Mouse (Mus musculus) spleen, postnatal 10 days (tissue): ENCODE data around the gene Vmn1r222.
"Not testable (repeated sequence)": the region's sequence is repeated elsewhere in the genome, so short reads cannot be mapped to it uniquely, and the experiment has no call there.

Experiments used
- DNase-seq, 2 experiments: peaks; one replicate each; pipeline ENCODE4 v3.0.0; 2021 to 2022; ENCODE audit warnings: low spot score in 2 of 2

The Vmn1r222 gene

GRCm38 (mm10) chr13:23235847-23236246 lies at the start of gene Vmn1r222:
TSS of gene Vmn1r222 (minus strand) at chr13:23235947.
- DNase-seq, result not testable (repeated sequence)

- no peak for DNase-seq
Measured at GRCm38 (mm10) chr13:23285191-23285920, 49.6 kb upstream of the Vmn1r222 start.

GRCm38 (mm10) chr13:23279992-23280391 lies 44.2 kb upstream of the Vmn1r222 start:
- DNase-seq, result no peak

DNA sequence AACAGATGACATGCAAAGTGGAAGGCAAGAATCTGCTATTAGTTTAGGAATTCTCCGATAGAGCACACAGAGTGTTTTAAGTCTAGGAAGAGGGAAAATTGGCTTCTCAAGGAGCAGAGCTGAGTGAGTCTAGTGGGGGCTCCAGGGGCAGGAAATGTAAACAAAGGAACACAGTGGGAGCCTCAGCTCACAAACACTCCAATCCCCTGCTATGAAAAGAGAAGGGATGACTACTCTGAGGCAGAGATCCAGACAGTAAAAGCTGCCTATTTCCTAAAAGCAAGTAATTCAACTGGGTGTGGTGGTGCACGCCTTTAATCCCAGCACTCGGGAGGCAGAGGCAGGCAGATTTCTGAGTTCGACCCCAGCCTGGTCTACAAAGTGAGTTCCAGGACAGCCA lies 43.8 kb upstream of the Vmn1r222 start:
- DNase-seq, result no peak

GRCm38 (mm10) chr13:23270321-23271101 lies 34.8 kb upstream of the Vmn1r222 start:
- DNase-seq, result no peak

DNA sequence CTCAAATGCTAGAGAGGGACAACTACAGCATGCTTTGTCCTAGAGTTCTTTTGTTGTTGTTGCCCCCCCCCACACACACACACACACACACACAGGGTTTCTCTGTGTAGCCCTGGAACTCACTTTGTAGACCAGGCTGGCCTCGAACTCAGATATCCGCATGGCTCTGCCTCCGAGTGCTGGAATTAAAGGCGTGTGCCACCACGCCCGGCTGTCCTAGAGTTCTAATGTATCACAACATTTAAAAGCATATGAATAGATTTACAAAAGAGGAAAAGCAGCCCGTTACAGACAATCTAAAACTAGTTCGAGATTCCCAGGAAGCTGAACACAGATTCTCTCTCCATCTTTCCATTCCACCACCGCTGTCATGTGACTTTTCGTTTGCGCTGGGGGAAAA lies 33.9 kb upstream of the Vmn1r222 start:
- DNase-seq, result no peak

DNA sequence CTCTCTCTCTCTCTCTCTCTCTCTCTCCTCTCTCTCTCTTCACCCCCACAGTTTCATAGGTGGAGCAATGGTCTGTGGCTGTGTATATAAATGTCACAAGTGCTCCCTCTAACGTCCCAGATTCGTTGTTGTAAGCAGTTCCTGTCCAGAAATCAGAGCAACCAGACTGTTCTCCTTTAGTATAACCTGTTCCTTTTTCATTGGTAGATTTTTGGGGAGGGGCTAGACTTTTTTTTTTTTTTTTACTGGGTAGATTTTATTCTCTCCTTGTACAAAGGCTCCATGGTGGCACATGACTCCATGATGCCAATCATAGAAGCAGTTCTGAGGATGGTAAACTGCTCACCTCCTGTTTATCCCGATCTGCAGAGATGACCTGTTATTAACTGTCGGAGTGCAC lies 33.4 kb upstream of the Vmn1r222 start:
- DNase-seq, result not testable (repeated sequence)

- DNase-seq, result not testable (repeated sequence)
Measured at GRCm38 (mm10) chr13:23268606-23269005, 32.9 kb upstream of the Vmn1r222 start.

GRCm38 (mm10) chr13:23258546-23259048 lies 22.9 kb upstream of the Vmn1r222 start:
- no peak for DNase-seq

GRCm38 (mm10) chr13:23246834-23247233 lies 11.1 kb upstream of the Vmn1r222 start, which contains the start of gene Vmn1r223:
TSS of gene Vmn1r223 (plus strand) at chr13:23247134.
- not testable (repeated sequence) for DNase-seq

DNA sequence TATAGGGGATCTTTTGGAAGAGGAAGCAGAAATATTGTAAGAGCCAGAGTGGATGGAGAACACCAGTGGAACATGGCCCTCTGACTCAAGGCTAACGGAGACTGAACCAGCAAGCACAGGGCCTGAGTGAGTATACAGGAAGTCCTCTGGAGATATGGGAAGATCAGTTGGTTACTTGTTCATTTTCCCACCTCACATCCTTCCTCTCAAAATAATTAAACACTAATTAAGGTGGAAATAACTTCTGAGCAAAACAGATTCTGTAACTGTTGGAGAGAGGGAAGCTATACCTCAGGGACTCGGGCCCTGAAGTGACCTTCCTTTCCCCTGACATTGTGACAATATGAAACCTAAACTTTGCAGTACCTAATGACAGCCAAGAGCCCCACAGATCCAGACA lies 21.9 kb downstream of the Vmn1r222 start, which contains the start of gene Vmn1r221:
TSS of gene Vmn1r221 (plus strand) at position 301 of the 400 bp plus-strand sequence.
- DNase-seq, result not testable (repeated sequence)

DNA sequence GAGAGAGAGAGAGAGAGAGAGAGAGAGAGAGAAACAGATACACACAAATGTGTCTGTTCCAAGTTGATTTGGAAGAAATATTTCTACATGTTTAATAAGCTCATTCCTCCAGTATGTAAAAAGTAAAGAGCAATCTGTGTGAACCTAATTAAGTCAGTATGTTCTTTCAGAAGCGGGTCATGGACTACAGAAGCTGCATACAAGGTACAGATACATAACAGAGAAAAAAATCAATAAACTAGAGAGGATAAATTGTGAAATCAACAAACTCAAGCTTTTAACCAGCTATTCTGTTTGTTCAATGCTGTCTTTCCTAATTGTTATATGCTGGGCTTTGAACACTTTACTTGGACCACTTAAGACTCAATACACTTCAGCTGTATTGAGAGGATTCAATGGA lies 31.9 kb downstream of the Vmn1r222 start:
- DNase-seq, result not testable (repeated sequence)

- no peak for DNase-seq
Measured at GRCm38 (mm10) chr13:23187875-23188274, 47.9 kb downstream of the Vmn1r222 start, which contains the start of gene Vmn1r220. TSS of gene Vmn1r220 (minus strand) at chr13:23187975.
